Mouse (Mus musculus): ENCODE measurements at regions not wholly inside any gene's neighbourhood (a gene's known extent, or its start where the extent isn't known, plus 50 kb on each side); places are given as distances from the start of the nearest gene placed in this dataset.
"Not testable (repeated sequence)": the region's sequence is repeated elsewhere in the genome, so short reads cannot be mapped to it uniquely, and the experiment has no call there.

DNA sequence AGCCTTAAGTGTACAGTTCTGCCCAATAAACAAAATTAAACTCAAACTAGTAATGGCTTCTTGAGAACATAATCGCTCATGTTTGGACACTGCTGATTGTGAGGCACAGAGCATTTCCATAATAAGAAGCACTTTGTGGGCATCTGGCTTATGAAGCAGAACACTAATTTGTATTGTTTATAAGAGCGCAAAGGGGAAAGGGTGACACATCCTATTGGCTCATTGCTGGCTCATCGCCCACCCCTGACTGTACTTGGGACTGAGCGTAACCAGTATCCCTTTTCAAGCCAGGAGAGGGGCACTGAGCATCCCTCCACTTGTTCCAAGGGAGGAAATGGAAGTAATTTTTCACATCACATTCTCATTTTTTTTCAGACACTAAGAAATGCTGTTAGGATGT, 288.0 kb downstream of the Sfmbt2 start:
- Histone ChIP-seq H3K4me3 (no peak overlapping the region), H3K9ac (no peak overlapping the region), H3K4me2 (no peak overlapping the region), H3K27me3 (no peaks in the 10 kb centered on the region), H3K36me3 (no peaks in the 10 kb centered on the region), H3K4me1 (replicated peaks) (no peaks in the 10 kb centered on the region), H3K27ac (no peak overlapping the region), H3K9me3 (replicated peaks) (no peaks in the 10 kb centered on the region)
- ATAC-seq (replicated peaks; ENCODE audit: insufficient number of reproducible peaks, insufficient read depth, low FRiP score, low read depth): no peak
- 88% methylated on average over 4 of the region's 4 CpGs for WGBS

DNA sequence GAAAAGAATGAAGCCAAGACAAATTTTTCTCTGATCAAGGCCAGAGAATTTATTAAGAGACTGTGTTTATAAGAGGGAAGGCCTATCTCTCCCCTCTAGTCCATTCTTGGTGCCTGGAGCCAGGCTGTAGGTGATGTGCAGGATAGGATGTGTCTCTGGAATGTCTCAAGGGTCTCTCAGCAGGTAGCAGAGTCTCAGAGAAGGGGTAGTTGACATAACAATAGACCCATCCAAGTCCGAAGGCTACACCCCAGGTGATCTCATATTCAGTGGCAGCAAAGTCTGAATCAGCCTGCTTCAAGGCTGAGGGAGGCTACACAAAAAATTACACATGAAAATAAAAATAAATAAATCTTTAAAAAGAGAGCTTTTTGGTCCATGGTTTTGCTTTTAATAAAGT, 297.6 kb downstream of the Sfmbt2 start:
- H3K9me3 ChIP-seq (replicated peaks); H3K4me1 ChIP-seq (replicated peaks); H3K4me3 ChIP-seq; H3K27ac ChIP-seq; H3K36me3 ChIP-seq; H3K27me3 ChIP-seq; H3K9ac ChIP-seq; ATAC-seq (replicated peaks; ENCODE audit: insufficient number of reproducible peaks, insufficient read depth, low FRiP score, low read depth); H3K4me2 ChIP-seq: not testable (repeated sequence)
- 54% methylated on average over 1 of the region's 1 CpGs for WGBS

DNA sequence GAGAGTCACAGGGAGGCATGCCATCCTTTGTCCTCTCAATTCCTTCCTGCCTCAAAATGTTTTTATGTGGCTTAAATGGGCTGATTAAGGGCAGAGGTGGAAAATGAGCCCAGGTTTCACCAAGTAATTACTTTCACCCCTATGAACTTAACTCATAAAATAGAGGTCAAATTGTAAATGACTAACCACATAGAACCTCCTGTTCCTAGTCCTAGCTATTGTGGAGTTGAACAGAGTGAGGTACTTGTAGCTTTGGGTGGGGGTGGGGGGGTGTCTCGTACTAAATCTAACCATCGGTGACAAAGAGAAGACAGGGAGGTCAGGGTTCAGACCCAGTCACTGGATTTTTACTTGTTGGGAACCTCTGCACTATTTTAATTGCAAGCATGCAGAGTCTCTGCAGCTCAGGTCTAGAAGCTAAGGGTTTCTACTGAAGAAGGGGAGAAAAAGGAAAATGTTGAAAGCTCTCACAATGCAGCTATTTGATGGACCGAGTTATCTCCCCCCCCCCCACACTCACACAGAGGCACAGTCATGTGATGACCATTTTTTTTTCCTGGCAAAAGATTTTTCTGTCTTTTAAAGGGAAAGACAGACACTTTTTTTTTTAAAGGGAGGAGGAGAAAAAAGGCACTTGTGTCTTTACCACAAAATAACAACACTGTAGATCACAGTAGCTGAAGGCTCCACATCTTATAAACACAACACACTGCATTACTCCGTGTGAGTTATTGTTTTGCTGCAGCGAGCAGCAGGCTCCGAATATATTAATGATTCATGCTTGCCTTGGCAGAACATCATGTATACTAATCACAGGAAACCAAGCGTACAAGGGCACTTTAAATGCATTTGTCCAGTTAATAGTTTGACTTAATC, 300.4 kb downstream of the Sfmbt2 start:
- ATAC-seq (replicated peaks; ENCODE audit: insufficient number of reproducible peaks, insufficient read depth, low FRiP score, low read depth): no peak
- H3K27ac ChIP-seq: no peak overlapping the region
- no peak overlapping the region for H3K4me3 ChIP-seq
- no peaks in the 10 kb centered on the region for H3K9me3 ChIP-seq (replicated peaks)
- no peaks in the 10 kb centered on the region for H3K27me3 ChIP-seq
- WGBS: 55% methylated on average over 7 of the region's 7 CpGs
- H3K9ac ChIP-seq: no peak overlapping the region
- no peaks in the 10 kb centered on the region for H3K36me3 ChIP-seq
- H3K4me2 ChIP-seq: no peak overlapping the region
- H3K4me1 ChIP-seq (replicated peaks): peaks cover 3% of the 10 kb centered on the region; the same call in 1 of the 2 replicates

DNA sequence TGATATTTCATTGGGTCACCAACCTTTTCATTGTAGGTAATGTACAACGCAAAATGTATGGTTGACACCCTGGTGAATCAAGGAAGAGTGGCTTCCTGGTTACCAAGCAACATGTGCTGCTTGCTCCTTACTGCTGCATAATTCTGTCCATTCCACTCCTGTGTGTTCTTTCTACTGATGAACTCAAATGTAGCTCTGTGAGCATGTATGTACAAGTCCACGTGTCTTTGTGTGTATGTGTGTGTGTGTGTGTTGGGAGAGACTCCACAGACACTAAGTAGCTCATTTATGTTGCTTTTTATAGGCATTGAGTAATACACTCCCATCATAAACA, 301.0 kb downstream of the Sfmbt2 start:
- 71% methylated on average over 2 of the region's 2 CpGs for WGBS
- peaks cover 3% of the 10 kb centered on the region; the same call in 1 of the 2 replicates for H3K4me1 ChIP-seq (replicated peaks)
- no peak overlapping the region for H3K4me3 ChIP-seq
- no peak overlapping the region for H3K4me2 ChIP-seq
- H3K9me3 ChIP-seq (replicated peaks): no peaks in the 10 kb centered on the region
- no peak for ATAC-seq (replicated peaks; ENCODE audit: insufficient number of reproducible peaks, insufficient read depth, low FRiP score, low read depth)
- no peaks in the 10 kb centered on the region for H3K27me3 ChIP-seq
- H3K36me3 ChIP-seq: no peaks in the 10 kb centered on the region
- H3K9ac ChIP-seq: no peak overlapping the region
- H3K27ac ChIP-seq: no peak overlapping the region

DNA sequence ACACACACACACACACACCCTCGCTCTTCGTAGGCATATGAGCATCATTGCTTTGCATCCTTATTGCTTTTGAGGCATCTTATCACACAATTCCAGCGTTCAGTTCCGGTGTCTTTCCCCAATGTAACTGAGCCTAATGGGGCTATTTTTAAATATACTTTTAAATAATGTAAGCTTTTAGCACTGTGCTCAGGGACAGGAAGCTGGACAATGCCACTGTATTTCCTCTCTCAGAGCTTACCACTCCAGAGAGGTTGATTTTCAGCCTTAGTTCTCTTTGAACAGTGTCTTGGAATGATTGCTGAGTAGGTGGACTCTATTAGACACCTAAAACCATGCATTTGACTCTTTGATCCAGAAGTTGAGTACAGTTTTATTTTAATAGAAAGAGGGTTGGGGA, 301.9 kb downstream of the Sfmbt2 start:
- Histone ChIP-seq H3K4me3 (no peak overlapping the region), H3K27me3 (no peaks in the 10 kb centered on the region), H3K9ac (no peak overlapping the region), H3K4me1 (replicated peaks) (peaks cover 3% of the 10 kb centered on the region; the same call in 1 of the 2 replicates), H3K27ac (no peak overlapping the region), H3K36me3 (no peaks in the 10 kb centered on the region), H3K9me3 (replicated peaks) (no peaks in the 10 kb centered on the region), H3K4me2 (no peak overlapping the region)
- no peak for ATAC-seq (replicated peaks; ENCODE audit: insufficient number of reproducible peaks, insufficient read depth, low FRiP score, low read depth)
- WGBS: 68% methylated on average over 4 of the region's 4 CpGs

DNA sequence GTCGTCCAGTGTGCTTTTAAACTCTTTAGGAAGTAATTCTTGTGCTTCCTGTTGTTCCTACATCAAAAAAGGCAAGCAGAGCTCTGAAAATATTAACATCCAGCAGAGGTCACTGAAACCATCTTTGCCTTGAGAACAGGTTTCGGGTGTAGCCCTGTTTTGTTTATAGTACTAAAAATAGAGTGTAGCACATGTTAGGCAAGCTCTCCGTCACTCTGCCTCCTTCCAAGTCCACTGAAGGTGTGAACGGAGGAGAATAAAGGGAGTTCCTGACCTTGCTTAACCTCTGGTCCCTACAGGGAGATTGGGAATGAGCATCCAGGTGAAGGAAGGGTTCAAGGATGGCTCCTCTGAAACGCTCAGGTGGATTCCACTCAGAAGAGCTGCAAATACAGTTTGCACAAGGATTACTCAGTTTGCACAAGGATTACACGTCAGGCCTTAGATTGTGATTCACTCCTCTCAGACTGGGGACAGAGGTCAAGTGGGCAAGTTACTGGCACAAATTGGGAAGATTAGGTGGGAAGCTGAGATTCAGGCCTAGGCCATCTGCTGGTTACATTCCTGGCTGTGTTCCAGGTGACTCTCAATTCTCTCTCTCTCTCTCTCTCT, 304.5 kb downstream of the Sfmbt2 start:
- Histone ChIP-seq H3K4me1 (replicated peaks) (peaks cover 3% of the 10 kb centered on the region; the same call in 1 of the 2 replicates), H3K9ac (no peak overlapping the region), H3K4me3 (no peak overlapping the region), H3K4me2 (no peak overlapping the region), H3K36me3 (no peaks in the 10 kb centered on the region), H3K27me3 (no peaks in the 10 kb centered on the region), H3K27ac (no peak overlapping the region), H3K9me3 (replicated peaks) (no peaks in the 10 kb centered on the region)
- ATAC-seq (replicated peaks; ENCODE audit: insufficient number of reproducible peaks, insufficient read depth, low FRiP score, low read depth): no peak
- 19% methylated on average over 6 of the region's 6 CpGs for WGBS

DNA sequence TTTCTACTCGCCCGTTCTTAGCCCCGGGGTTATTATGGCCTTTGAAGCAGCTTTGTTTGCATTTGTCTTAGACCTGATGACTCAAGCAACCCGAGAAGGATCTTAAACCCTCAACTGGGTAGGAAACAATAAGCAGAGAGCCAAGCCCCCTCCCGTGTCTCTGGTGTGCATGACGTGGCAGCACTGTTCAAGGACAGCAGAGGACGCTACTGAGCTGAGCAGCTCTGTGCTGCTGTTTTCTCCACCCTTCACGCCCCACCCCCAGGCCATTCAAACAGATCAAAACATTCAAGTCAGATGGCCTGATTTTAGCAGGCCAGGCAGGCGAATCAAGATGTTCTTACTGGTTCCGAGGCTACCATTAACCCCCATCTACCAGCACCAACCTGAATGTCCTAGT, 331.1 kb downstream of the Sfmbt2 start:
- Histone ChIP-seq H3K4me1 (replicated peaks) (no peaks in the 10 kb centered on the region), H3K27ac (no peak overlapping the region), H3K4me2 (no peak overlapping the region), H3K36me3 (no peaks in the 10 kb centered on the region), H3K4me3 (no peak overlapping the region), H3K9me3 (replicated peaks) (no peaks in the 10 kb centered on the region), H3K27me3 (no peaks in the 10 kb centered on the region), H3K9ac (no peak overlapping the region)
- WGBS: 50% methylated on average over 10 of the region's 10 CpGs
- no peak for ATAC-seq (replicated peaks; ENCODE audit: insufficient number of reproducible peaks, insufficient read depth, low FRiP score, low read depth)

DNA sequence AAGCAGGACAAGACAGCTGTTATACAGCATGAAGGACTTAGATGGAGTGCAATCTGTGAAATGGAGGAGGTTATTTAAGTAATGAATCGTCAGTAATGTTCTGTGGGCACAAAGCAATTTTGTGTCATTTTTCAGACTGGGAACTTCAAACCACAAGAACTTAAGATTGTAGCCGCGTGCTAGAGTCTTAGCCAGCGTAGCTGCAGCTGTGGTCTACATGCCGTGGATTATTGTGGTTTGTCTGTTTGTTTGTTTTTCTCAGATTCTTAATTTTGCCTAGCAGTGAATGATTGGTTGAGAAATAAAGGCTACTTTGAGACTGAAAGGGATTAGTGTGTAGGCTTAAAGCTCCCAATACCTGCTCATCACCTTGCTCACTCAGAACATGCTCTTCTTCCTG, 348.1 kb downstream of the Sfmbt2 start:
- Histone ChIP-seq H3K4me3 (no peak overlapping the region), H3K9me3 (replicated peaks) (no peaks in the 10 kb centered on the region), H3K9ac (no peak overlapping the region), H3K27ac (no peak overlapping the region), H3K36me3 (no peaks in the 10 kb centered on the region), H3K4me2 (no peak overlapping the region), H3K4me1 (replicated peaks) (no peaks in the 10 kb centered on the region), H3K27me3 (no peaks in the 10 kb centered on the region)
- WGBS: 68% methylated on average over 5 of the region's 5 CpGs
- no peak for ATAC-seq (replicated peaks; ENCODE audit: insufficient number of reproducible peaks, insufficient read depth, low FRiP score, low read depth)

DNA sequence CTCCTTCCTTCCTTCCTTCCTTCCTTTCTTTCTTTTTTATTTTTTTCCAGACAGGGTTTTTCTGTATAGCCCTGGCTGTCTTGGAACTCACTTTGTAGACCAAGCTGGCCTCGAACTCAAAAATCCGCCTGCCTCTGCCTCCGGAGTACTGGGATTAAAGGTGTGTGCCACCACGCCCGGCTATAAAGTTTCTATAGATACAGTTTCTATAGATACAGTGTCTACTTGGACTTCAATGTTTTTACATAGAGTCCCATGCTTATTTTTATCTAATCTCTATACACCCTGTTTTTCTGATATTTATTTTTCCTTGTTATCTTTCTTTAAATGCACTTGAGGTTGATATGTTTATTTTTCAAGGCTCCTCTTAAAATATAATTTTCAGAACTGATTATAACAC, 364.0 kb downstream of the Sfmbt2 start:
- H3K4me3 ChIP-seq; H3K4me2 ChIP-seq; H3K27me3 ChIP-seq; H3K4me1 ChIP-seq (replicated peaks); H3K27ac ChIP-seq; H3K36me3 ChIP-seq; ATAC-seq (replicated peaks; ENCODE audit: insufficient number of reproducible peaks, insufficient read depth, low FRiP score, low read depth); H3K9me3 ChIP-seq (replicated peaks); H3K9ac ChIP-seq: not testable (repeated sequence)
- 87% methylated on average over 5 of the region's 5 CpGs for WGBS

DNA sequence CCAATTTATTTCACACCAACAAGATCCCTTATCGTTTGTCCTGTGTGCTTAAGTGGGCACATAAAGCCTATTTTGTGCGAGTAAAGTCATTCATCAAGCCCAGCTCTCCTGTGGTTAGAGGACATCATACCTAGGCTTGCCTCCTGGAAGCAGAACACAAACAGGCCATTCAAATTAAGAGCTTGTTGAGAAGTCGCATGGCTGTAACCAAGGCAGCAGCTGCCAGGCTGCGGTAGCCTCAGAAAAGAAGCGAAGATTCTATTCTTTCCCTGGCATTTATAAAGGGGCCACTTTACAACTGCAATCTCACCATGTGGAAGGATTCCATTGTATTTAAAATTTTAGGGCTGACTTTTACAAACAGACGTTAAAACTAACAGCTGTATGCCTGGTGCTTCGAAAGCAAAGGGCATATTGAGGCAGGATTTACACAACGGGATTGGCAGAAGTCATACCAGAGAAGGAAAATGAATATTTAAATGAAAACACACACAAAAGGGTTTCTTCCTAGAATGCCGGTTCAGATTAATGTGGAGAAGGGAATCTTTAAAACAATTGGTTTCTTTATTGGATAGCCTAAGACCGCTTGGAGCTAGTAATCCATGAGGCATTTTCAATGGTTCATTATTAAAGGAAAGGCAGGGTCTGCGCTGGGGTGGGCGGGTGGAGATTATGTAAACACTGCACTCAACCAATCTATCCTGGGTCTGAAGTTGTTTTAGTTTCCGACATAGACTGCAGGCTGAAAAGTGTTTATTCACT, 366.6 kb downstream of the Sfmbt2 start:
- Histone ChIP-seq H3K9me3 (replicated peaks) (no peaks in the 10 kb centered on the region), H3K36me3 (no peaks in the 10 kb centered on the region), H3K4me1 (replicated peaks) (no peaks in the 10 kb centered on the region), H3K27me3 (no peaks in the 10 kb centered on the region), H3K9ac (no peak overlapping the region), H3K4me3 (no peak overlapping the region), H3K27ac (no peak overlapping the region), H3K4me2 (no peak overlapping the region)
- ATAC-seq (replicated peaks; ENCODE audit: insufficient number of reproducible peaks, insufficient read depth, low FRiP score, low read depth): no peak
- 58% methylated on average over 13 of the region's 13 CpGs for WGBS

DNA sequence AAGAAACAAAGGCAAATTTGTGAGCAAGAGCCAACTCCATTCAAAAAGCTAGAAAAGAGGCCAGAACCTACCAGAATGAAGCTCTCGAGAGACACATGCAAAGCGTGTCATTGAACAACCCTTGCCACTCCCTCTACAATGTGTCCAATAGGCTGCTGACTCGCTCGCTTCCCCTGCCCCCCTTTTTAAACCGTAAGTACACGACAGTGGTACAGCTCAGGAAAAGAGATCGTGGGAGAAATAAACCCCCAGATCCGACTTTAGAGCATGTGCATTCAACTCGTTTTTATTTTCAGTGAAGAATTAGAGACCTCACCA, 367.1 kb downstream of the Sfmbt2 start:
- Histone ChIP-seq H3K27me3 (no peaks in the 10 kb centered on the region), H3K4me1 (replicated peaks) (no peaks in the 10 kb centered on the region), H3K36me3 (no peaks in the 10 kb centered on the region), H3K9ac (no peak overlapping the region), H3K9me3 (replicated peaks) (no peaks in the 10 kb centered on the region), H3K27ac (no peak overlapping the region), H3K4me2 (no peak overlapping the region), H3K4me3 (no peak overlapping the region)
- 66% methylated on average over 9 of the region's 9 CpGs for WGBS
- no peak for ATAC-seq (replicated peaks; ENCODE audit: insufficient number of reproducible peaks, insufficient read depth, low FRiP score, low read depth)

Measured in heart, embryonic 15.5 days (tissue).